Mouse (Mus musculus): ENCODE results near the gene Olfr894. TPM values are rescaled to one million over a fixed set of nuclear protein-coding genes. Genes with fewer than 3 reads are reported as not detected.
"Not testable (repeated sequence)": the region's sequence is repeated elsewhere in the genome, so short reads cannot be mapped to it uniquely, and the experiment has no call there.

Olfr894 gene
- total RNA-seq (2022), result not detected

- no peak for DNase-seq (ENCODE audit: low spot score in 2 of 2)
Measured at GRCm38 (mm10) chr9:38217755-38218154, at the start of gene Olfr894. Gene Olfr894, plus strand, starts transcription at chr9:38218055.

- not testable (repeated sequence) for DNase-seq (ENCODE audit: low spot score in 2 of 2)
Measured at GRCm38 (mm10) chr9:38168341-38168740, 49.5 kb upstream of the Olfr894 start.

GRCm38 (mm10) chr9:38180721-38181120 lies 37.1 kb upstream of the Olfr894 start, which contains the start of gene Olfr891:
Gene Olfr891, minus strand, starts transcription at chr9:38180821.
- no peak for DNase-seq (ENCODE audit: low spot score in 2 of 2)

GRCm38 (mm10) chr9:38208065-38208464 lies 9.8 kb upstream of the Olfr894 start, which contains the start of gene Olfr893:
Gene Olfr893, plus strand, starts transcription at chr9:38208365.
- no peak for DNase-seq (ENCODE audit: low spot score in 2 of 2)

- no peak for DNase-seq (ENCODE audit: low spot score in 2 of 2)
Measured at GRCm38 (mm10) chr9:38252474-38252873, 34.6 kb downstream of the Olfr894 start, which contains the start of gene Olfr143. Gene Olfr143, plus strand, starts transcription at chr9:38252774.

GRCm38 (mm10) chr9:38267551-38267950 lies 49.7 kb downstream of the Olfr894 start, which contains the start of gene Olfr895:
Gene Olfr895, plus strand, starts transcription at chr9:38267851.
- DNase-seq (ENCODE audit: low spot score in 2 of 2), result no peak

Other genes starting within 250 kb of the Olfr894 start
- gene Olfr881, start 226.2 kb upstream of the Olfr894 start, total RNA-seq (2022), result not detected
- gene Olfr883, start 192.2 kb upstream of the Olfr894 start, total RNA-seq (2022), result not detected
- gene Olfr884, start 171.5 kb upstream of the Olfr894 start, total RNA-seq (2022), result not detected
- gene Olfr885, start 156.7 kb upstream of the Olfr894 start, total RNA-seq (2022), result not detected
- not detected for gene Olfr887, start 134.0 kb upstream of the Olfr894 start, total RNA-seq (2022)
- not detected for gene Olfr888, start 109.9 kb upstream of the Olfr894 start, total RNA-seq (2022)
- not detected for gene Olfr889, start 102.9 kb upstream of the Olfr894 start, total RNA-seq (2022)
- gene Olfr890, start 75.5 kb upstream of the Olfr894 start, total RNA-seq (2022), result not detected
- not detected for gene Olfr891, start 37.2 kb upstream of the Olfr894 start, total RNA-seq (2022)
- not detected for gene Olfr893, start 9.7 kb upstream of the Olfr894 start, total RNA-seq (2022)
- not detected for gene Olfr143, start 34.7 kb downstream of the Olfr894 start, total RNA-seq (2022)
- gene Olfr895, start 49.8 kb downstream of the Olfr894 start, total RNA-seq (2022), result not detected
- gene Olfr896-ps1, start 73.1 kb downstream of the Olfr894 start, total RNA-seq (2022), result not detected
- gene Olfr25, start 111.0 kb downstream of the Olfr894 start, total RNA-seq (2022), result not detected
- gene Olfr898, start 130.4 kb downstream of the Olfr894 start, total RNA-seq (2022), result not detected
- gene Olfr250, start 148.8 kb downstream of the Olfr894 start, total RNA-seq (2022), result not detected
- not detected for gene Olfr251, start 159.0 kb downstream of the Olfr894 start, total RNA-seq (2022)
- gene Olfr147, start 183.6 kb downstream of the Olfr894 start, total RNA-seq (2022), result not detected
- not detected for gene Olfr901, start 211.4 kb downstream of the Olfr894 start, total RNA-seq (2022)
- gene Olfr902, start 229.6 kb downstream of the Olfr894 start, total RNA-seq (2022), result not detected
- not detected for gene Olfr904, start 245.1 kb downstream of the Olfr894 start, total RNA-seq (2022)